Mouse (Mus musculus): ENCODE measurements around the gene Mblac1.

- no peak for TF ChIP-seq CTCF (conservative IDR thresholded peaks at IDR 0.05; ENCODE audit: low read length)
- TF ChIP-seq POU5F1 (IDR thresholded peaks at IDR 0.05; ENCODE audit: borderline replicate concordance, low read length): no peak
- TF ChIP-seq NANOG (IDR thresholded peaks at IDR 0.05; ENCODE audit: borderline replicate concordance, low read length): no peak
These were observed 23.1 kb upstream of the Mblac1 start for GRCm38 (mm10) chr5:138170936-138171561.
